Mouse (Mus musculus) liver, postnatal 0 days (tissue): ENCODE measurements at regions not wholly inside any gene's neighbourhood (a gene's known extent, or its start where the extent isn't known, plus 50 kb on each side); places are given as distances from the start of the nearest gene placed in this dataset.

ENCODE experiments used
- ATAC-seq: fragments of 200-750 bp; cut with Nextera tagmentation; 2 replicates; pipeline ENCODE4 v1.8.0; 2017; ENCODE audit warnings: mild to moderate bottlenecking, moderate library complexity
- DNase-seq: peaks from one replicate; pipeline ENCODE4 v3.0.0-alpha.2; 2016
- H3K27ac ChIP-seq: fragments of 300-500 bp; sonication (generic); 2 replicates; pipeline ENCODE4 v1.5.1; 2014; ENCODE audit warnings: antibody characterized with exemption, moderate library complexity, mild to moderate bottlenecking, low read depth
- H3K27me3 ChIP-seq: fragments of 300-500 bp; sonication (generic); 2 replicates; pipeline ENCODE4 v1.6.1; 2014; ENCODE audit warnings: low read length, control low read depth, mixed read lengths; ENCODE audit not compliant: insufficient read depth
- H3K36me3 ChIP-seq: fragments of 300-500 bp; sonication (generic); replicated peaks from 2 replicates; pipeline ENCODE4 v1.6.1; 2014; ENCODE audit warnings: mild to moderate bottlenecking, control low read depth, low read length, moderate library complexity, mixed read lengths; ENCODE audit not compliant: insufficient read depth
- H3K4me1 ChIP-seq: fragments of 300-500 bp; sonication (generic); 2 replicates; pipeline ENCODE4 v1.6.1; 2014; ENCODE audit warnings: antibody characterized with exemption, mild to moderate bottlenecking, control low read depth; ENCODE audit not compliant: insufficient read depth
- H3K4me2 ChIP-seq: fragments of 300-500 bp; sonication (generic); 2 replicates; pipeline ENCODE4 v1.6.1; 2014; ENCODE audit warnings: low read depth, mild to moderate bottlenecking, low read length, moderate library complexity, mixed read lengths
- H3K4me3 ChIP-seq: fragments of 300-500 bp; sonication (generic); 2 replicates; pipeline ENCODE4 v1.5.1; 2014; ENCODE audit warnings: low read depth, low read length
- H3K9ac ChIP-seq: fragments of 300-500 bp; sonication (generic); replicated peaks from 2 replicates; pipeline ENCODE4 v1.6.1; 2014; ENCODE audit warnings: mild to moderate bottlenecking, moderate library complexity
- H3K9me3 ChIP-seq: fragments of 300-500 bp; sonication (generic); 2 replicates; pipeline ENCODE4 v1.6.1; 2016; ENCODE audit warnings: mild to moderate bottlenecking, control low read depth, low read length, mixed read lengths
- CTCF ChIP-seq: sonication (generic); IDR thresholded peaks from 2 replicates; pipeline ENCODE4 v1.5.1; 2016; ENCODE audit warnings: antibody characterized with exemption, low read depth
- EP300 ChIP-seq: IDR thresholded peaks from 2 replicates; pipeline ENCODE4 v1.6.1; 2016; ENCODE audit warnings: antibody characterized with exemption, low read depth, mild to moderate bottlenecking
- WGBS: fragments of 180-500 bp; shearing (Covaris S2); extraction: QIAGEN DNeasy Blood & Tissue Kit; methylation state at CpG from one replicate; pipeline ENCODE4 v1.1.7; 2014; ENCODE audit not compliant: insufficient replicate concordance; 5-methylcytosine and 5-hydroxymethylcytosine counted together

DNA sequence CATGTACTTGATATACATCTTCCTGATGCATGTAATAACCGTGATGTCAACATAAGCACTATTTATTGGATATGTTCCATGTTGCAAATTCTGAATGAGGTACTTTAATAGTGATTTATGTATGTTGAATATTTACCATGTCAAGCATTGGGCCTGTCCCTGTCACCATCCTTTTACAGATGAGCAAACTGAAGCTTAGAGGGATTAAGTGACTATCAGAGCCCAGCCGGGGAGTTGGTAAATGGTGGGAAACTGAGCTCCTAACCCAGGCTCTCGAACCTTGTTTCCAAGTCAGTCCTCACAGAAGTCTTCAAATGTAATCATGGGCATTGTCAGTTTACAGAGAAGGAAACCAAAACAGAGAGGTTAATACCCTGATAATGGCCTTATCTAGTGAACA, 102.6 kb upstream of the Kcnab1 start:
- no peaks in the 10 kb centered on the region for H3K27me3 ChIP-seq
- no peaks in the 10 kb centered on the region for H3K9me3 ChIP-seq
- DNase-seq (no peak), ATAC-seq (no peak)
- H3K4me1 ChIP-seq = no peaks in the 10 kb centered on the region
- no peak overlapping the region for H3K27ac ChIP-seq
- no peaks in the 10 kb centered on the region for H3K36me3 ChIP-seq
- TF ChIP-seq EP300 (no peak), CTCF (no peak)
- no peak overlapping the region for H3K4me3 ChIP-seq
- no peak overlapping the region for H3K4me2 ChIP-seq
- WGBS = 63% methylated on average over 3 of the region's 3 CpGs
- H3K9ac ChIP-seq = no peak overlapping the region

DNA sequence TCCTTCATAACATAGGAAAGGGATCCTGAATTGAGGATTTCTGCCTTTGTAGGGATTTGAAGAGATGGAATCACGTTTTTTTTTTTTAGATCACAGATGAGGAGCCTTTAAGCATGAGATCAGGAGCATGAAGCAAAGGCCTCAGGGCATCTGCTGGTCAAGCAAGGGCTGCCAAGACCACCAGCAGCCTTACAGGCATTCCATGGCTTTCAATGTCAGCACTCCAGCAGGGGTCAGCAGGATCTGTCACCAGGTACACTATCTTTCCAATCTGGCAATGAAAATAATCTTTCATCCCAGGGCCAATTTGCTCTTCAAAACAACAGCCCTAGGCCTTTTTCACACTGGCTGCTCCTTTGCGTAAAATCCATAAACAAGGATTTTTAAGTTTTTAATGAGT, 85.3 kb upstream of the Kcnab1 start:
- Histone ChIP-seq H3K4me3 (no peak overlapping the region), H3K4me1 (no peaks in the 10 kb centered on the region), H3K36me3 (no peaks in the 10 kb centered on the region), H3K4me2 (no peak overlapping the region), H3K27ac (no peak overlapping the region), H3K27me3 (no peaks in the 10 kb centered on the region), H3K9me3 (no peaks in the 10 kb centered on the region), H3K9ac (no peak overlapping the region)
- 56% methylated on average over 2 of the region's 2 CpGs for WGBS
- DNase-seq (no peak), ATAC-seq (no peak)
- TF ChIP-seq EP300 = no peak
- no peak for TF ChIP-seq CTCF

DNA sequence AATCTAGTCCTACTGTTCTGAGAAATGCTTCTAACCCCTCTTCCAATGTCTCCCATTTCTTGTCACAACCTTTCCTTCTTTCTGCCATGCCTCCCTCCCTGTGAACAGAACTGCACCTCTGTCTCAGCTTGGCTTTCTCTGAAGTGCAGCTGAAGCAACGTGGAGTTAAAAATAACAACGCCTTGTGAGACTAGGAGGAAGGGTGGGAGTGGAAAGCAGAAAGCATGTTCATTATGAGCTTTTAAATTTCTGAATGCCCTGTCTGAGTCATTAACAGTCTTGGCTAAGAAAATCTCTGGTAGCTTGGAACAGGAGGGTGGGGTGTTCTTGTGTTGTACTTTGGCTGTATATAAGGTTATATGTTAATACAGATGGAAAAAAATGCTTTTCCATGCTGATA, 71.6 kb upstream of the Kcnab1 start:
- no peak overlapping the region for H3K9ac ChIP-seq
- no peak overlapping the region for H3K4me2 ChIP-seq
- H3K27me3 ChIP-seq = no peaks in the 10 kb centered on the region
- H3K27ac ChIP-seq = no peak overlapping the region
- TF ChIP-seq CTCF (no peak), EP300 (no peak)
- DNase-seq (no peak), ATAC-seq (no peak)
- H3K36me3 ChIP-seq = no peaks in the 10 kb centered on the region
- no peak overlapping the region for H3K4me3 ChIP-seq
- no peaks in the 10 kb centered on the region for H3K9me3 ChIP-seq
- H3K4me1 ChIP-seq = no peaks in the 10 kb centered on the region
- 53% methylated on average over 2 of the region's 2 CpGs for WGBS

DNA sequence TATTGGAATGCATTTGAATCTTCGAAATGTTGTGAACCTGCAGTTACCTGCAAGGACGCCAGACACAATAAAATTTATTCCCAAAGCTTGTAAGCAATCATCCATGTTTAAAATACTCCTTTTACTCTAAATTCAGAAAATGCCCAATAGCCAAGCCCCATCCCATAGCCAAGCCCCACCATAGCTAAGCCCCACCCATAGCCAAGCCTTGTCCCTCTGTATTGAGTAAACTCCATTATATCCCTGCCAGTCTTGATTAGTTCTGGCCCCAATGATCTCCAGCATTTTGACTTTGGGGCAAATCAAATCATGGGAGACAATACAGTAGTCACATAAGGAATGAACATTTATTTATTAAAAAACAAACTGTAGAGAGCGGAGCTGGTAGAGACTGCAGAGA, 61.3 kb upstream of the Kcnab1 start:
- Histone ChIP-seq H3K9ac (no peak overlapping the region), H3K27me3 (no peaks in the 10 kb centered on the region), H3K36me3 (no peaks in the 10 kb centered on the region), H3K4me1 (no peaks in the 10 kb centered on the region), H3K9me3 (no peaks in the 10 kb centered on the region), H3K4me2 (no peak overlapping the region), H3K27ac (no peak overlapping the region), H3K4me3 (no peak overlapping the region)
- ATAC-seq (no peak), DNase-seq (no peak)
- TF ChIP-seq EP300 (no peak), CTCF (no peak)
- WGBS = 74% methylated on average over 3 of the region's 3 CpGs

DNA sequence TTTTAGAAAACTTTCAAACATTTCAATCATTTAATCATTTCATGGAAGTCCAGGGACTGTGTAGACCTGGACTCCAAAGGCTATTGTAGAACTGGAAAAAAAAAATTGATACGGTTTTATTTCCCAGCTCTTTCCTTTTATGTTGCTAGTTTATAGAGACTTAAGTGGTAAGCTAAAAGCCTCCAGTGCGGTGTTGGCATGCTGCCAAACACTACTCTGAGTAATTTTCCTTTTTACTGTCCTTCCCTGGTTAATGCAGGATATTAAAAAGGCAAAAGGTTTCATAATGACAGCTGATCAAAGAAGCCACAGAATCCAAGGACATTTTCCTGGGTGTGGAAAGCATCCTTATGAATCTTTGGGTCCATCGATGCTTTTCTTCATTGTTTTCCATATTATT, 53.8 kb upstream of the Kcnab1 start:
- no peaks in the 10 kb centered on the region for H3K36me3 ChIP-seq
- no peaks in the 10 kb centered on the region for H3K27me3 ChIP-seq
- H3K4me3 ChIP-seq = no peak overlapping the region
- no peak overlapping the region for H3K9ac ChIP-seq
- ATAC-seq = no peak
- no peak overlapping the region for H3K27ac ChIP-seq
- no peak for TF ChIP-seq EP300
- TF ChIP-seq CTCF = no peak
- H3K9me3 ChIP-seq = no peaks in the 10 kb centered on the region
- WGBS = 75% methylated on average over 3 of the region's 3 CpGs
- no peak for DNase-seq
- no peak overlapping the region for H3K4me2 ChIP-seq
- H3K4me1 ChIP-seq = no peaks in the 10 kb centered on the region
